8 mouse cellular contexts compared by ENCODE assay signal in the genomic region with DNA sequence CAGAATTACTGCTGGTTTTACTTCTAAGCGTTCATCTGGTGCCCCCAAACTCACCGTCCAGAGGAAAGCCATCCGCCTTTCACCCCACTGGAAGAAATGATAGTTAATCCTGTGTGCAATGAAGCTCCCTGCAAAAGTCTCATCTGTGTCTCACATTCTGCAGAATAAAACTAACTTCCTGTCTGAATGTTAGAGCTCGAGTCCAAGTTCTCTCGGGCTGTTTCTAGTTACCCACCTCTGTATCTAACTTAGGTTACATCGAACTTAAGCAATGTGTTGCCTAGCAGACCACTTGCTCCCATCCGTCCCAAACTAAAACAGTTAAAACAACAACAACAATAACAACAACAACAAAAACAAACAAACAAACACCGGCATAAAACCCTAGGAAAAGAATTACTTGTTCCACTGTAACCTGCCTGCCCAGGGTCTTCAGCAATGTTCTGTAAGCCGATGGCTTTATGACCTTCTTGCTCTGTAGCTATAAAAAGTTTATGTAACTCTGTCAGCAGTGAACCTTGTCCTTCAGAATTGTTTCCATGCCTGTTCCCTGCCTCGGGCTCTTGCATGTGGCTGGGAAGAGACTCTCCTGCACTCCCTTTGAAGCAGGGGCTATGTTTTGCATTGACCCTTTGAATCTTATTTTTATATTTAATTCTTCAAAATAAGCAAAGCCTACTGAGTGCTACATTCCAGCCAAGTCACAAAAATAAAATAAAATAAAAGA. TPM values are rescaled to one million over a fixed set of nuclear protein-coding genes. Genes with fewer than 3 reads are reported as not detected.
DNase-seq lines count a peak whose midpoint lies in the region; ATAC-seq lines count a peak whose summit lies in the region.

No protein-coding gene starts in this region.

- DNase-seq in heart, adult 8-10 months (ENCODE audit: low spot score), result no peak
- DNase-seq in adrenal gland, adult 8-10 months, result no peak
- DNase-seq in adrenal gland, adult 18-20 months (ENCODE audit: low spot score in 2 of 2), result no peak
- no peak for DNase-seq in right cerebral cortex, postnatal 36 days (ENCODE audit: low spot score in 2 of 2)

- WGBS in heart, embryonic 14.5 days, result 32% methylated on average over 10 of the region's 10 CpGs

- peak overlapping the region; percentile 31 to 89 for H3K4me3 ChIP-seq in heart, embryonic 14.5 days (ENCODE audit: control insufficient read depth in 1 of 2, insufficient read depth in 1 of 2, low read depth in 1 of 2, low read length in 2 of 2)

- H3K27ac ChIP-seq in heart, embryonic 14.5 days (replicated peaks in 1 of 2; ENCODE audit: control insufficient read depth in 1 of 2, insufficient read depth in 1 of 2, low read depth in 2 of 2, low read length in 2 of 2), result peak overlapping the region; percentile 17 to 90

- H3K9me3 ChIP-seq in heart, embryonic 14.5 days (ENCODE audit: control insufficient read depth, low read length), result no peaks in the 10 kb centered on the region

- H3K4me1 ChIP-seq in heart, embryonic 14.5 days (ENCODE audit: control insufficient read depth in 2 of 2, insufficient read depth in 2 of 2, low read length in 2 of 2), result peaks cover 7 to 31% of the 10 kb centered on the region in 2 experiments; a peak in 3 of 4 replicates

- peak overlapping the region; percentile 90 for H3K9ac ChIP-seq in heart, embryonic 14.5 days (ENCODE audit: low read length)

- no peaks in the 10 kb centered on the region for H3K27me3 ChIP-seq in heart, embryonic 14.5 days (ENCODE audit: control insufficient read depth, insufficient read depth, low read length)

- H3K36me3 ChIP-seq in heart, embryonic 14.5 days (ENCODE audit: control insufficient read depth, insufficient read depth, low read length), result peaks cover 6% of the 10 kb centered on the region; the same call in 1 of the 2 replicates

- ATAC-seq in heart, embryonic 14.5 days (ENCODE audit: insufficient number of reproducible peaks, insufficient read depth, low FRiP score, low read depth), result no peak
- ATAC-seq in common myeloid progenitor, adult 5-6 weeks (replicated peaks; ENCODE audit: low read depth, poor library complexity, severe bottlenecking), result peak; percentile 19
- ATAC-seq in inflammation-experienced regulatory T-cells, adult 6 months, result peak; percentile 59
- ATAC-seq in megakaryocyte progenitor cell, adult 5-6 weeks (replicated peaks; ENCODE audit: poor library complexity), result peak; percentile 9; the same call in 1 of the 2 replicates

- peak overlapping the region; percentile 80 for H3K4me2 ChIP-seq in heart, embryonic 14.5 days (ENCODE audit: low read length)

RNA-seq across cellular contexts. Expression of a gene that starts 0.6 kb away (rescaled TPM):
- 194 and 198 TPM in 2 replicates for polyA plus RNA-seq in heart, embryonic 14.5 days (2014; fragmentation: Nextera tagmentation; extraction: Ambion mirVana)
- 100 to 1,000 TPM; 729 to 925 (median 854) TPM for total RNA-seq in heart, adult 8-10 months (2022)
- 49.8 and 64.4 TPM in 2 replicates for total RNA-seq in common myeloid progenitor, adult 5-6 weeks (2017)
- 10 to 100 TPM; 59.7 to 85.1 (median 81.0) TPM for polyA plus RNA-seq in inflammation-experienced regulatory T-cells, adult 6 months (2017; shearing (Covaris generic))
- total RNA-seq in megakaryocyte progenitor cell, adult 5-6 weeks (2015), result 65.5 and 76.6 TPM in 2 replicates
- total RNA-seq in megakaryocyte progenitor cell, adult 5-6 weeks (2017), result 59.2 and 61.1 TPM in 2 replicates
- total RNA-seq in adrenal gland, adult 8-10 months (2022), result 100 to 1,000 TPM; 375 to 489 (median 428) TPM
- total RNA-seq in adrenal gland, adult 18-20 months (2021), result 100 to 1,000 TPM; 469 to 611 TPM

RNA-seq across cellular contexts. Expression of a gene that starts 30.5 kb away (rescaled TPM):
- 13.2 and 13.3 TPM in 2 replicates for polyA plus RNA-seq in heart, embryonic 14.5 days (2014; fragmentation: Nextera tagmentation; extraction: Ambion mirVana)
- 10 to 100 TPM; 33.6 to 39.7 (median 37.5) TPM for total RNA-seq in heart, adult 8-10 months (2022)
- total RNA-seq in common myeloid progenitor, adult 5-6 weeks (2017), result 0.23 and 0.24 TPM in 2 replicates
- 1 to 10 TPM in 2 of 3 experiments, under 1 TPM in 1; 0.68 to 2.3 (median 1.4) TPM for polyA plus RNA-seq in inflammation-experienced regulatory T-cells, adult 6 months (2017; shearing (Covaris generic))
- 0.86 and 1.1 TPM in 2 replicates for total RNA-seq in megakaryocyte progenitor cell, adult 5-6 weeks (2015)
- total RNA-seq in megakaryocyte progenitor cell, adult 5-6 weeks (2017), result 0.81 and 0.92 TPM in 2 replicates
- total RNA-seq in adrenal gland, adult 8-10 months (2022), result 10 to 100 TPM; 11.6 to 19.1 (median 12.0) TPM
- 10 to 100 TPM; 13.5 to 28.2 TPM for total RNA-seq in adrenal gland, adult 18-20 months (2021)

Comparison
In these comparisons a context has a peak if more than half of its experiments do, and no peak if none do; other contexts are left out.
1. RNA of a gene that starts 30.5 kb away (total RNA-seq): 33.6 to 39.7 TPM in heart, adult 8-10 months, 13.5 to 28.2 TPM in adrenal gland, adult 18-20 months and 11.6 to 19.1 TPM in adrenal gland, adult 8-10 months; 0.81 to 1.1 TPM in megakaryocyte progenitor cell, adult 5-6 weeks and 0.23 to 0.24 TPM in common myeloid progenitor, adult 5-6 weeks; every median in the first group is over 4 times any median in the second.